Mouse (Mus musculus): Measurements from ENCODE around the gene Nup93.

- TF ChIP-seq CTCF (IDR thresholded peaks at IDR 0.05; ENCODE audit: low read depth, low read length): peak; percentile 70
- TF ChIP-seq GATA1 (IDR thresholded peaks at IDR 0.05; ENCODE audit: borderline replicate concordance, low read length): no peak
- no peak for TF ChIP-seq TAL1 (conservative IDR thresholded peaks at IDR 0.05; ENCODE audit: low read depth, low read length)
These were observed 128.9 kb downstream of the Nup93 start for GRCm38 (mm10) chr8:94343290-94343689.

Data from G1E (cell line).